In the genomic region with DNA sequence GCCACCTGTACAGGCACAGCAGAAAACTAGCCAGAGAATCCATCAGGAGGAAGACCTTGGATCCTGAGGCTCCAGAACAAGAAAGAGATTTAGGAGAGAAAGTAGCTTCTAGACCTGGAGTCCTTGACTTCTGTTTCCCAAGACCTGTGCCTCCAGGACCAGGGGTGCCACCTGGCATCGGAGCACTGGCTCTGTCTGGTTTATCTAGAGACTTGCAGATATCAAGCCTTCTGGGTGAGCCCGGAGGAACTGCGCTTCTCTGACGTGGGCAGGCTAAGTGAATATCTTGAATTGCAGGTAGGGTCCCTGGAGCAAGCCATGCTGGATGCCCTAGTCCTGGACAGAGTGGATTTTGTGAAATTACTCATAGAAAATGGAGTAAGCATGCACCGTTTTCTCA, we compare ENCODE assay signal across 17 mouse cellular contexts.
DNase-seq lines count a peak whose midpoint lies in the region; ATAC-seq and TF ChIP-seq lines count a peak whose summit lies in the region.
"Had no signal": no experiment of that assay in that cellular context is flagged by ENCODE, and none has a peak within 500 bp of the region (broad histone marks: within the 10 kb centered on the region; RNA-seq: fewer than 3 reads in every experiment).

No protein-coding gene starts in this region.

- 64% methylated on average over 5 of the region's 5 CpGs for WGBS in cerebellum, adult 2 months

- peaks cover 35% of the 10 kb centered on the region for H3K4me1 ChIP-seq in cerebellum, adult 2 months (ENCODE audit: control insufficient read depth, insufficient read depth, low read length)
- H3K4me1 ChIP-seq: hindbrain, embryonic 15.5 days had no signal

- no peaks in the 10 kb centered on the region for H3K27me3 ChIP-seq in cerebellum, adult 2 months (ENCODE audit: control insufficient read depth, insufficient read depth, low read length)
- H3K27me3 ChIP-seq: forebrain, embryonic 13.5 days had no signal

- H3K27ac ChIP-seq in cerebellum, adult 2 months (ENCODE audit: insufficient read depth, low read length): peak overlapping the region; percentile 90
- H3K27ac ChIP-seq: forebrain, embryonic 10.5 days; forebrain, embryonic 13.5 days; hindbrain, embryonic 12.5 days had no signal

- no peak for TF ChIP-seq CTCF in cerebellum, adult 2 months (IDR thresholded peaks at IDR 0.05; ENCODE audit: borderline replicate concordance, insufficient read depth, low read depth, low read length)

- no peak for TF ChIP-seq POLR2A in cerebellum, adult 2 months (IDR thresholded peaks at IDR 0.05; ENCODE audit: borderline replicate concordance, insufficient read depth, low read length)

- no peak overlapping the region for H3K4me3 ChIP-seq in cerebellum, adult 2 months (replicated peaks; ENCODE audit: insufficient read depth, low read depth, low read length)
- H3K4me3 ChIP-seq: forebrain, embryonic 10.5 days; forebrain, embryonic 13.5 days; hindbrain, embryonic 12.5 days; hindbrain, embryonic 15.5 days had no signal

- peak in 1 of 2 experiments; percentile 53 for DNase-seq in cerebellum, adult 2 months
- peak; percentile 52 for DNase-seq in cerebellum, adult 8-10 months
- DNase-seq in cerebellum, postnatal 10 days: peak; percentile 28 to 41
- peak; percentile 35 to 51 for DNase-seq in cerebellum, postnatal 36 days
- DNase-seq in frontal cortex, postnatal 10 days (ENCODE audit: low spot score in 2 of 2): no peak
- DNase-seq in kidney, postnatal 14 days: no peak
- DNase-seq: embryo, embryonic 11 days; gastrocnemius, postnatal 10 days; gastrocnemius, postnatal 36 days; kidney, adult 2 months had no signal

- ATAC-seq in cerebellum, adult (ENCODE audit: insufficient number of reproducible peaks, low FRiP score, low TSS enrichment): no peak
- ATAC-seq: CD4-positive, CD25-positive, alpha-beta regulatory T cell, adult 4 months; intestine, postnatal 0 days had no signal

Comparison
In these comparisons a context has a peak if more than half of its experiments do, and no peak if none do; other contexts are left out.
1. DNase-seq: peak in cerebellum, adult 8-10 months (single experiment), cerebellum, postnatal 10 days (2 of 2) and cerebellum, postnatal 36 days (2 of 2); none in frontal cortex, postnatal 10 days (0 of 2) and kidney, postnatal 14 days (single experiment).